Mouse (Mus musculus): ENCODE measurements around the gene Cstb.

Gene Cstb

GRCm38 (mm10) chr10:78458348-78459111, 33.1 kb downstream of the Cstb start:
- DNase-seq (ENCODE audit: low read depth, low spot score) = no peak

GRCm38 (mm10) chr10:78460463-78460862, 35.0 kb downstream of the Cstb start:
- DNase-seq (ENCODE audit: low read depth, low spot score) = no peak

GRCm38 (mm10) chr10:78461767-78462166, 36.3 kb downstream of the Cstb start:
- DNase-seq (ENCODE audit: low read depth, low spot score) = no peak

- DNase-seq (ENCODE audit: low read depth, low spot score) = no peak
Observed at GRCm38 (mm10) chr10:78462945-78463768, 37.7 kb downstream of the Cstb start.

- DNase-seq (ENCODE audit: low read depth, low spot score) = no peak
Observed at GRCm38 (mm10) chr10:78463769-78464167, 38.3 kb downstream of the Cstb start.

GRCm38 (mm10) chr10:78464201-78464791, 38.8 kb downstream of the Cstb start:
- DNase-seq (ENCODE audit: low read depth, low spot score) = no peak

GRCm38 (mm10) chr10:78464792-78465207, 39.3 kb downstream of the Cstb start, which contains the start of gene Pdxk:
TSS of gene Pdxk (minus strand) at chr10:78464975.
- peak; percentile 93 for DNase-seq (ENCODE audit: low read depth, low spot score)

- DNase-seq (ENCODE audit: low read depth, low spot score) = no peak
Observed at GRCm38 (mm10) chr10:78465472-78465871, 40.0 kb downstream of the Cstb start.

- DNase-seq (ENCODE audit: low read depth, low spot score) = no peak
Observed at GRCm38 (mm10) chr10:78466647-78467046, 41.2 kb downstream of the Cstb start.

- DNase-seq (ENCODE audit: low read depth, low spot score) = no peak
Observed at GRCm38 (mm10) chr10:78467761-78468310, 42.4 kb downstream of the Cstb start.

GRCm38 (mm10) chr10:78470582-78471313, 45.3 kb downstream of the Cstb start:
- DNase-seq (ENCODE audit: low read depth, low spot score) = no peak

GRCm38 (mm10) chr10:78472046-78472445, 46.6 kb downstream of the Cstb start:
- no peak for DNase-seq (ENCODE audit: low read depth, low spot score)

- DNase-seq (ENCODE audit: low read depth, low spot score) = no peak
Observed at GRCm38 (mm10) chr10:78473434-78473833, 48.0 kb downstream of the Cstb start.

- DNase-seq (ENCODE audit: low read depth, low spot score) = no peak
Observed at GRCm38 (mm10) chr10:78474759-78475158, 49.3 kb downstream of the Cstb start.

- no peak for DNase-seq (ENCODE audit: low read depth, low spot score)
Observed at GRCm38 (mm10) chr10:78476821-78477220, 51.4 kb downstream of the Cstb start.
